Mouse (Mus musculus) kidney, postnatal 0 days (tissue): Measurements from ENCODE around the gene Ormdl3. TPM values are rescaled to one million over a fixed set of nuclear protein-coding genes. Genes with fewer than 3 reads are reported as not detected.
"Not testable (repeated sequence)": the region's sequence is repeated elsewhere in the genome, so short reads cannot be mapped to it uniquely, and the experiment has no call there.

Experiments
- ATAC-seq: fragments of 200-750 bp; cut with Nextera tagmentation; replicated peaks from 2 replicates; pipeline ENCODE4 v1.8.0; 2017; ENCODE audit warnings: low read depth, moderate number of reproducible peaks, moderate TSS enrichment, moderate library complexity; ENCODE audit not compliant: low FRiP score
- DNase-seq: peaks from one replicate; pipeline ENCODE4 v3.0.0-alpha.2; 2016; ENCODE audit warnings: low spot score
- H3K27ac ChIP-seq: fragments of 300-500 bp; sonication (generic); 2 replicates; pipeline ENCODE4 v1.5.1; 2014; ENCODE audit warnings: mild to moderate bottlenecking
- H3K27me3 ChIP-seq: fragments of 300-500 bp; sonication (generic); 2 replicates; pipeline ENCODE4 v1.6.1; 2014; ENCODE audit warnings: low read length, mixed read lengths; ENCODE audit not compliant: insufficient read depth
- H3K36me3 ChIP-seq: fragments of 300-500 bp; sonication (generic); 2 replicates; pipeline ENCODE4 v1.6.1; 2014; ENCODE audit warnings: low read length, mixed read lengths; ENCODE audit not compliant: insufficient read depth
- H3K4me1 ChIP-seq: fragments of 300-500 bp; sonication (generic); replicated peaks from 2 replicates; pipeline ENCODE4 v1.6.1; 2014; ENCODE audit warnings: antibody characterized with exemption, low read length, mixed read lengths; ENCODE audit not compliant: insufficient read depth
- H3K4me2 ChIP-seq: fragments of 300-500 bp; sonication (generic); 2 replicates; pipeline ENCODE4 v1.6.1; 2014; ENCODE audit warnings: mild to moderate bottlenecking, low read length, moderate library complexity, mixed read lengths
- H3K4me3 ChIP-seq: fragments of 300-500 bp; sonication (generic); replicated peaks from 2 replicates; pipeline ENCODE4 v1.5.1; 2014; ENCODE audit warnings: low read depth, low read length
- H3K9ac ChIP-seq: fragments of 300-500 bp; sonication (generic); 2 replicates; pipeline ENCODE4 v1.6.1; 2014; ENCODE audit warnings: low read depth, low read length
- H3K9me3 ChIP-seq: fragments of 300-500 bp; sonication (generic); replicated peaks from 2 replicates; pipeline ENCODE4 v1.6.1; 2016; ENCODE audit warnings: low read length, inconsistent platforms, mixed read lengths
- CTCF ChIP-seq: IDR thresholded peaks from 2 replicates; pipeline ENCODE4 v1.5.1; 2016; ENCODE audit warnings: antibody characterized with exemption, low read depth, mild to moderate bottlenecking, moderate library complexity
- WGBS: fragments of 180-500 bp; shearing (Covaris S2); extraction: QIAGEN DNeasy Blood & Tissue Kit; methylation state at CpG from one replicate; pipeline ENCODE4 v1.1.7; 2014; 5-methylcytosine and 5-hydroxymethylcytosine counted together
- polyA plus RNA-seq: library from polyadenylated mRNA; unstranded; fragments of >200 nt; fragmentation: Nextera tagmentation; extraction: Ambion mirVana; gene quantifications from 2 replicates; pipeline ENCODE4 v1.2.1, GENCODE M21; 2015

Gene Ormdl3
- polyA plus RNA-seq: 50.1 and 51.3 TPM in 2 replicates

DNA sequence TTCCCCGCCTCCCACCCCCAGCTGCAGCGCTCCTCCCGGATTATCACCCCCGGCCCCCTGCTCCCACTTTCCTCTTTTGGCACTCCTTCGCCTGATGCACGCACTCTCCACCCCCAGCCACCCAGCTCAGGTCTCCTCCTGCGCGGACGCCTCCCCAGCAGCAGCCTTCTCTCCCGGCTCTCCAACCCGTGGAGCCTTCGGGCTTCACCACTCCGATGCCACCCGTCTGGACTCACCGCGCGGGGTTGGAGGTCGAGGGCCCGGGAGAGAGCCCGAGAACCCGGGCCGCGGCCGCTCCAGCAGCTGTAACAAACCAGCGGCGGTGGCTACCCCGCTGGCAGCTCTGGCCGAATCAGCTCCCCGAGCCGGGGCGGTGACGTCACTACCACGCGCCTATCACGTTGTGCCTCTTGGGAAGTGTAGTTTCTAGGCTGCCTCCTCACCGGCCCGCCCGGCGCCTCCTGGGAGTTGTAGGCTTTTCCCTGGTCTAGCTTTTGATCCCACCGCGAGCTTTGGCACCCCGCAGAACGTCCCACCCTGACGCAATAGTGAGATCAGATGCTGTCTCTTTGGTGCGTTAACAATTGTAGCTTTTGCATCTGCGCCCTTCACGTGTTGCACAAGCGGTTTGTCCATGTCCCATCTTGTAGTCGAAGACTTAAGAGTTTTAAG, at the start of gene Ormdl3:
Gene Ormdl3 (minus strand): TSS at position 477 of the 672 bp plus-strand sequence.
- WGBS: under 1% methylated on average over 49 of the region's 49 CpGs
- TF ChIP-seq CTCF: no peak
- Histone ChIP-seq H3K27me3 (no peaks in the 10 kb centered on the region), H3K9ac (peak within 1 kb of the TSS; percentile 82), H3K4me3 (peak within 1 kb of the TSS; percentile 84), H3K27ac (peak within 1 kb of the TSS; percentile 80), H3K4me1 (peaks cover 33% of the 10 kb centered on the region), H3K9me3 (no peaks in the 10 kb centered on the region), H3K4me2 (peak within 1 kb of the TSS; percentile 78), H3K36me3 (peaks cover 13% of the 10 kb centered on the region; the same call in 1 of the 2 replicates)
- DNase-seq (peak; percentile 98), ATAC-seq (peak; percentile 94)

DNA sequence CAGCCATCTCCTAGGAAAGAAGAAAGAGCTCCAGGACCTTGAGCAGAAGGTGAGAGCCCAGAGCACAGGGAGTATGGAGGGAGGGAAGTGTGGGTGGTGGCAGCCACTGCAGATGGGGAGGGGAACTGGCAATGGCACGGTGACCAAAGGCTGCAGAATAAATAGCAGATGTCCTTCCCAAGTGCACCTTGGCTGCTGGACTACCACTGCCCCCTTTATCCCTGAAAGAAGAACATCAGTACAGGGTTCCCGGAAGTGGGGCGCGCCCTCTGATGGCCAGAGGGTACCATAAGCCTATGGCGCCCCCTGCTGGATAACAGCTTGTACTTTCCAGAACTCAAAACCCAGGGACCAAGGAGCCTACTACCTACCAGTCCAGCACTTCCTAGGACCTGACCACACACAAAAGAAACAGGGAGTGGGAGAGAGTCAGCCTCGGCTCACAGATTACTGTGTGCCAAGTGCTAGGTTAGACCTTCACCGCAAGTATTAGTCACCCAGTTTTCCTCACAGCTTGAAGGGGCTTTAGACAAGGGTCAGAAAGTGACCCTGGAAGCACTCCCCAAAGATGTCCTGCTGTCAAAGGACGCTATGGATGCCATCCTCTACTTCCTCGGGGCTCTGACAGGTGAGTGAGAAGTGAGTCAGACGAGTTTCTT, 48.3 kb upstream of the Ormdl3 start:
- DNase-seq: peak; percentile 39
- not testable (repeated sequence) for H3K4me1 ChIP-seq, H3K27me3 ChIP-seq, H3K36me3 ChIP-seq, H3K27ac ChIP-seq, H3K4me3 ChIP-seq, H3K9ac ChIP-seq, H3K9me3 ChIP-seq, H3K4me2 ChIP-seq, ATAC-seq
- TF ChIP-seq CTCF: peak; percentile 66
- WGBS: 41% methylated on average over 10 of the region's 10 CpGs

DNA sequence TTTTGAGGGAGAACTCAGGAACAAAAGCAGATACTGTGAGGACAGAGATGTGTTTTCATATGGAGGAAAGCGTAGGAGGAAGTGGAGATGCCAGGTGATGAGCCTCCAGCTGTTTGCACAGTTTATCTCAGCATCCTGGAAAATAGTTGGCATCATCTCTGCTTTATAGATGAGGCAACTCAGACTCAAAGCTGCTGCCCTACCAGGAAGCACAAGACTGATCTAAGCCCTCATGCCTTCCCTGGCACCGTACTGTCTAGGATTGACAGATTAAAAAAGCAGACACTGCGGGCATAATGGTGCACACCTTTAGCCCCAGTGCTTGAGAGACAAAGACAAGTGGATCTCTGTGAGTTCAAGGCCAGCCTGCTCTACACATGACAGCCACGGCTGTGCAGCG, 43.5 kb upstream of the Ormdl3 start:
- no peak for TF ChIP-seq CTCF
- DNase-seq (no peak), ATAC-seq (no peak)
- Histone ChIP-seq H3K9me3 (no peaks in the 10 kb centered on the region), H3K36me3 (no peaks in the 10 kb centered on the region), H3K4me2 (no peak overlapping the region), H3K27me3 (no peaks in the 10 kb centered on the region), H3K27ac (no peak overlapping the region), H3K4me3 (no peak overlapping the region), H3K4me1 (no peaks in the 10 kb centered on the region), H3K9ac (no peak overlapping the region)
- 88% methylated on average over 5 of the region's 5 CpGs for WGBS

DNA sequence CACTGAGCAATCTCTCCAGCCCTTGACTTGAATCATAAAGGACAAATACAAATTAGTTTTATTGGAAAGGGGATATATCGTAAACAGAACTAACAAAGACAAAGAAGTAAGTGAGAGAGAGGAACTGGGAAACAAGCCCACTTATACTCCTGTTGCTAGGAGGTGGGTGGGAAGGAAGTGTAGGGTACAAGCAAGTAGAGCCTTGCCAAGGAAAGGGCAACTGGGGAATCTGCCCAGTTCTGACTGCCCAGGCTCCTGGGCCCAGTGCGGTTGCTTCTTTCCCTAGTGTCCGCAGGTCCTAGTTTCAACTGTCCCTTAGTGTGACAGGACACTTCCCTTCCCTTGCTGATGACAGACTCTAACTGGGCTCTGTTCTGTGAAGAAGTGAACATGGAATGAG, 41.5 kb upstream of the Ormdl3 start:
- 99% methylated on average over 3 of the region's 3 CpGs for WGBS
- Histone ChIP-seq H3K4me3 (no peak overlapping the region), H3K4me1 (no peaks in the 10 kb centered on the region), H3K27ac (no peak overlapping the region), H3K27me3 (no peaks in the 10 kb centered on the region), H3K4me2 (no peak overlapping the region), H3K9ac (no peak overlapping the region), H3K9me3 (no peaks in the 10 kb centered on the region), H3K36me3 (no peaks in the 10 kb centered on the region)
- DNase-seq: no peak
- TF ChIP-seq CTCF: no peak
- no peak for ATAC-seq

DNA sequence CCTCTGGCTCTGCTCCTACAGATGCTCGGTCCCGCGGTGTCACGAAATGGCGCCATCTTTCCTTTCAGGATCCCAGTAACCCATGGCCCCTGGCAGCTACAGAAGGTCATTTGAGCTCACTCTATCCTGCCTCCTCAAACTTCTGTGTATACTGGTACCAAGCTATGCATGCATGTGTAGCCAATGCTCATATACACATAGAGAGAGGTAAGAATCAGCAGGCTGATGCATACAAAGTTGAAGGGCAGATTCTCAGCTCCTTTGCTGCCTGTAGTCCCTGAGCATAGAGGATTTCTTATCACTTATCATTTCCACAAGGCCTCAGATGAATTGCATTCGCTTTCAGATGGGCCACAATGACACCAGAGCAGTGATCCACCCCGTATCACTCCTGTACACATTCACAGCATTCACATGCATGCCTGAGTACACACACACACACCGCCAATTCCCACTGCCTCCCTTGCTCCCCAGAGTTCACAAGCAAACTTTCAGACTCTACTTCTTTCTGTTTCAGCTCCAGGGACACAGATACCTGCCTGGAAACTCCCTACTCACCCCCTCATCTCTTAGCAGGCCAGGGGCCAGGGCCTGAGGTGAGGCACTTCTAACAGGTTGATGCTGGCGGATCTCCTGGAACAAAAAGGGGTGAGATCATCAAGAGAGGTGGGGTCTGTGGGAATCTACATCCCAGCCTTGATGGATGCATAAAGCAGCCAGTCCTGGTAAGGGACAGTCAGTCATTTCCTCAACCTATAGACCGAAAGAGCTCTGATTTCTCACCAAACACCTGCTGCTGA, 38.6 kb upstream of the Ormdl3 start, which contains the start of the genes Gm12355 and Gsdma3:
Gene Gm12355 (minus strand): TSS at position 51 of the 800 bp plus-strand sequence.
Gene Gsdma3 (plus strand): TSS at position 750 of the 800 bp plus-strand sequence.
- WGBS: 88% methylated on average over 10 of the region's 10 CpGs
- Histone ChIP-seq H3K36me3 (no peaks in the 10 kb centered on the region), H3K4me1 (no peaks in the 10 kb centered on the region), H3K4me2 (no peak within 1 kb of the TSS), H3K4me3 (no peak within 1 kb of the TSS), H3K9me3 (no peaks in the 10 kb centered on the region), H3K27me3 (no peaks in the 10 kb centered on the region), H3K9ac (no peak within 1 kb of the TSS), H3K27ac (no peak within 1 kb of the TSS)
- DNase-seq (no peak), ATAC-seq (no peak)
- no peak for TF ChIP-seq CTCF

DNA sequence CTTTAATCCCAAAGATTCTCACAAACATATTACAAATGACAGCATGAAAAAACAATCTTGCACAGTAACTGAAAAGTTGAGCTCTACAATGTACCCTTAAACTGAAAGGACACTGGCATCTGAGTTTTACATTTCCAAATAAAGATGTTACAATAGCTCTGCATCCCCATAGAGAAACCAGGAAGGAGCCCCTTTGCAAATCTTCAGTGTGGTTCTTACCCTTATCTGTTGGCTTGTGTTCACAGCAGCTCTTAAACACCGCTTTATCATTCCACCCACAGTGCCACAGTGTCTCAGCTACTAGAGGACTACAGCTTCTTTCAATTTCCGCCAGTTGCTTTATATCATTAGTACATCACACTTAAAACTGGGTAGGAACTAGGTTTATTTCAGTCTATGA, 37.2 kb upstream of the Ormdl3 start:
- not testable (repeated sequence) for H3K27me3 ChIP-seq, H3K9ac ChIP-seq, H3K27ac ChIP-seq, H3K4me1 ChIP-seq, DNase-seq, ATAC-seq, H3K36me3 ChIP-seq, H3K4me3 ChIP-seq, H3K9me3 ChIP-seq, H3K4me2 ChIP-seq
- 95% methylated on average over 2 of the region's 2 CpGs for WGBS

DNA sequence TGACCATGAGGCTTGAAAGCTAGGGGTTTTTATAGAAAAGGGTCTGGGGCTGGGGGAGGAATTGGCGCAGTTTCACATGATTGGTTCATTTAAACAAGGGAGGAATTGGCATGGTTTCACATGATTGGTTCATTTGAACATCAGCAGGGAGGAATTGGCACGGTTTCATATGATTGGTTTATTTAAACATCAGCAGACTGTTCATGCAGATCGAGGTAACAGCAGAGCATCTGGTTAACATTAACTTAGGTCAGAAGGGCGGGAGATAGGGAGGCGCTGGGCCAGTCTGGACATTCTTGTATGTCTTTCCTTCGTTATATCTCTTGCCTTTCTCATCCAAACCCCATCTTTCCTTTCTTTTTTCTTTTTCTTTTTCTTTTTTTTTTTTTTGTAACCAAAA, 36.8 kb upstream of the Ormdl3 start:
- 65% methylated on average over 6 of the region's 6 CpGs for WGBS
- DNase-seq: not testable (repeated sequence)

More for the DNA sequence above, 36.8 kb upstream of the Ormdl3 start:
- H3K36me3 ChIP-seq, H3K9me3 ChIP-seq, H3K9ac ChIP-seq, H3K4me2 ChIP-seq, H3K4me3 ChIP-seq, H3K4me1 ChIP-seq, H3K27me3 ChIP-seq, ATAC-seq, H3K27ac ChIP-seq: not testable (repeated sequence)
